Mouse (Mus musculus) CH12.LX (cell line): ENCODE data around the gene 1700123O20Rik. TPM values are rescaled to one million over a fixed set of nuclear protein-coding genes. Genes with fewer than 3 reads are reported as not detected.

Experiments used
- DNase-seq: peaks from one replicate; pipeline ENCODE4 v3.0.0-alpha.2; 2013; ENCODE audit errors: extremely low read depth
- H3K27ac ChIP-seq: 2 replicates; pipeline ENCODE4 v1.5.1; 2012; ENCODE audit warnings: low read depth, mild to moderate bottlenecking, control low read depth, moderate library complexity; ENCODE audit not compliant: insufficient read depth
- H3K27me3 ChIP-seq: replicated peaks from 2 replicates; pipeline ENCODE3; 2012; ENCODE audit warnings: inconsistent platforms
- H3K36me3 ChIP-seq, 2 experiments: replicated peaks in 1 of 2; 2 replicates each; pipeline versions ENCODE3 to v1.6.1; 2012; ENCODE audit warnings: inconsistent platforms in 1 of 2, low read length in 1 of 2, mild to moderate bottlenecking in 1 of 2, mixed read lengths in 1 of 2, moderate library complexity in 1 of 2; ENCODE audit not compliant: control insufficient read depth in 1 of 2, insufficient read depth in 1 of 2
- H3K4me1 ChIP-seq, 2 experiments: 2 replicates each; pipeline ENCODE4 v1.6.1; 2012; ENCODE audit warnings: inconsistent platforms in 1 of 2, moderate library complexity in 1 of 2; ENCODE audit not compliant: insufficient read depth in 2 of 2, control insufficient read depth in 1 of 2
- H3K4me2 ChIP-seq: 2 replicates; pipeline ENCODE4 v1.6.1; 2012; ENCODE audit warnings: low read depth, mild to moderate bottlenecking, control low read depth; ENCODE audit not compliant: poor library complexity, insufficient read depth, severe bottlenecking
- H3K4me3 ChIP-seq, 3 experiments: fragments of 150-350 bp in 1 of 3; sonication (generic) in 1 of 3; replicated peaks in 1 of 3; 2 replicates each; pipeline versions ENCODE3 to v1.5.1; 2011 to 2012; ENCODE audit warnings: low read depth in 2 of 3, low read length in 2 of 3, mild to moderate bottlenecking in 2 of 3, moderate library complexity in 2 of 3, control low read depth in 1 of 3, improper control_type of control experiment in 1 of 3, inconsistent platforms in 1 of 3, mixed read lengths in 1 of 3; ENCODE audit not compliant: poor library complexity in 1 of 3
- H3K79me2 ChIP-seq: replicated peaks from 2 replicates; pipeline ENCODE4 v1.6.1; 2012; ENCODE audit warnings: mild to moderate bottlenecking, moderate library complexity; ENCODE audit not compliant: control insufficient read depth, poor library complexity, insufficient read depth, severe bottlenecking; ENCODE audit errors: extremely low read depth
- H3K9ac ChIP-seq: 2 replicates; pipeline ENCODE4 v1.6.1; 2012; ENCODE audit warnings: low read depth, mild to moderate bottlenecking, control low read depth, moderate library complexity; ENCODE audit not compliant: insufficient read depth
- H3K9me3 ChIP-seq: replicated peaks from 2 replicates; pipeline ENCODE3; 2012; ENCODE audit warnings: low read length, inconsistent platforms, mixed read lengths
- BHLHE40 ChIP-seq: IDR thresholded peaks from 2 replicates; pipeline ENCODE4 v1.6.1; 2011; ENCODE audit warnings: mild to moderate bottlenecking, low read depth, low read length, improper control_type of control experiment
- CHD1 ChIP-seq: IDR thresholded peaks from 2 replicates; pipeline ENCODE4 v1.6.1; 2012; ENCODE audit warnings: low read depth, low read length, improper control_type of control experiment, inconsistent platforms
- CHD2 ChIP-seq: IDR thresholded peaks from 2 replicates; pipeline ENCODE4 v1.6.1; 2011; ENCODE audit warnings: low read length, improper control_type of control experiment
- CTCF ChIP-seq, 2 experiments: IDR thresholded peaks in 1 of 2; conservative IDR thresholded peaks in 1 of 2; 2 replicates each; pipeline ENCODE4 v1.5.1; 2011 to 2012; ENCODE audit warnings: low read depth in 2 of 2, low read length in 2 of 2, improper control_type of control experiment in 1 of 2, inconsistent platforms in 1 of 2, mild to moderate bottlenecking in 1 of 2, moderate library complexity in 1 of 2
- EP300 ChIP-seq: IDR thresholded peaks from 2 replicates; pipeline ENCODE4 v1.6.1; 2011; ENCODE audit warnings: low read length, improper control_type of control experiment
- HCFC1 ChIP-seq: IDR thresholded peaks from 2 replicates; pipeline ENCODE4 v1.6.1; 2012; ENCODE audit warnings: low read depth, mild to moderate bottlenecking, inconsistent platforms, low read length, improper control_type of control experiment
- JUN ChIP-seq: IDR thresholded peaks from 2 replicates; pipeline ENCODE4 v1.6.1; 2011; ENCODE audit warnings: low read depth, mild to moderate bottlenecking, low read length, improper control_type of control experiment, moderate library complexity; ENCODE audit not compliant: insufficient read depth
- JUND ChIP-seq: conservative IDR thresholded peaks from 2 replicates; pipeline ENCODE4 v1.6.1; 2011; ENCODE audit warnings: low read depth, low read length, improper control_type of control experiment
- KAT2A ChIP-seq: IDR thresholded peaks from 2 replicates; pipeline ENCODE4 v1.6.1; 2012; ENCODE audit warnings: low read length, improper control_type of control experiment, inconsistent platforms; ENCODE audit not compliant: insufficient replicate concordance
- MAFK ChIP-seq: IDR thresholded peaks from 2 replicates; pipeline ENCODE4 v1.6.1; 2011; ENCODE audit warnings: low read length, improper control_type of control experiment; ENCODE audit not compliant: insufficient replicate concordance
- MAX ChIP-seq: IDR thresholded peaks from 2 replicates; pipeline ENCODE4 v1.6.1; 2011; ENCODE audit warnings: low read length, improper control_type of control experiment
- MXI1 ChIP-seq: IDR thresholded peaks from 2 replicates; pipeline ENCODE4 v1.6.1; 2011; ENCODE audit warnings: mild to moderate bottlenecking, low read depth, low read length, improper control_type of control experiment
- MYC ChIP-seq: IDR thresholded peaks from 2 replicates; pipeline ENCODE4 v1.6.1; 2011; ENCODE audit warnings: low read depth, mild to moderate bottlenecking, improper control_type of control experiment, low read length
- NELFE ChIP-seq: IDR thresholded peaks from 2 replicates; pipeline ENCODE4 v1.6.1; 2011; ENCODE audit warnings: low read depth, low read length, improper control_type of control experiment
- NRF1 ChIP-seq: IDR thresholded peaks from 2 replicates; pipeline ENCODE4 v1.6.1; 2014; ENCODE audit warnings: low read depth, mild to moderate bottlenecking, inconsistent platforms, low read length, improper control_type of control experiment, moderate library complexity
- POLR2A ChIP-seq: IDR thresholded peaks from 2 replicates; pipeline ENCODE4 v1.6.1; 2011; ENCODE audit warnings: low read depth, mild to moderate bottlenecking, improper control_type of control experiment, low read length
- POLR2AphosphoS2 ChIP-seq: IDR thresholded peaks from 2 replicates; pipeline ENCODE4 v1.6.1; 2011; ENCODE audit warnings: low read depth, low read length, improper control_type of control experiment
- RAD21 ChIP-seq: IDR thresholded peaks from 2 replicates; pipeline ENCODE4 v1.6.1; 2011; ENCODE audit warnings: low read depth, mild to moderate bottlenecking, low read length, improper control_type of control experiment, moderate library complexity
- RCOR1 ChIP-seq: conservative IDR thresholded peaks from 2 replicates; pipeline ENCODE4 v1.6.1; 2012; ENCODE audit warnings: low read depth, mild to moderate bottlenecking, inconsistent platforms, low read length, improper control_type of control experiment
- SIN3A ChIP-seq: IDR thresholded peaks from 2 replicates; pipeline ENCODE4 v1.6.1; 2012; ENCODE audit warnings: low read length, improper control_type of control experiment, inconsistent platforms
- SMC3 ChIP-seq: IDR thresholded peaks from 2 replicates; pipeline ENCODE4 v1.6.1; 2011; ENCODE audit warnings: low read depth, low read length, improper control_type of control experiment
- TBP ChIP-seq: conservative IDR thresholded peaks from 2 replicates; pipeline ENCODE4 v1.6.1; 2011; ENCODE audit warnings: low read depth, low read length, improper control_type of control experiment
- TCF12 ChIP-seq: IDR thresholded peaks from 2 replicates; pipeline ENCODE4 v1.6.1; 2014; ENCODE audit warnings: low read depth, mild to moderate bottlenecking, inconsistent platforms, low read length, improper control_type of control experiment
- UBTF ChIP-seq: IDR thresholded peaks from 2 replicates; pipeline ENCODE4 v1.6.1; 2012; ENCODE audit warnings: low read depth, mild to moderate bottlenecking, inconsistent platforms, low read length, improper control_type of control experiment, moderate library complexity
- USF2 ChIP-seq: conservative IDR thresholded peaks from 2 replicates; pipeline ENCODE4 v1.6.1; 2011; ENCODE audit warnings: low read depth, low read length, improper control_type of control experiment
- ZC3H11A ChIP-seq: IDR thresholded peaks from 2 replicates; pipeline ENCODE4 v1.6.1; 2012; ENCODE audit warnings: low read depth, mild to moderate bottlenecking, inconsistent platforms, low read length, improper control_type of control experiment
- dilution Hi-C: fragments of 300-500 bp; cut with MboI; formaldehyde crosslinking; loops from 2 replicates; pipeline ENCODE4 v1.14.3; 2020; ENCODE audit warnings: low sequenced_read_pairs; ENCODE audit not compliant: extremely low pct_unique_long_range_greater_than_20kb, extremely low pct_ligation_motif_present
- in situ Hi-C: fragments of 300-500 bp; cut with MboI; formaldehyde crosslinking; loops from 3 replicates; pipeline ENCODE4 v1.14.3; 2019; ENCODE audit warnings: low sequenced_read_pairs, low pct_ligation_motif_present, low pct_unique_long_range_greater_than_20kb, mixed read lengths
- polyA plus RNA-seq: library from polyadenylated mRNA; unstranded; fragments of >175 nt; gene quantifications from 2 replicates; pipeline ENCODE4 v1.2.1, GENCODE M21; 2012; ENCODE audit warnings: low read depth; ENCODE audit not compliant: insufficient read length
- total RNA-seq, 2 experiments: library from RNA; depleted of rRNA; stranded (reverse); fragments of 300-350 nt in 1 of 2; fragments of >200 nt in 1 of 2; gene quantifications; 2 replicates each; pipeline ENCODE4 v1.2.3; 2012 to 2014

Gene 1700123O20Rik
- total and polyA plus RNA-seq, 3 experiments = 33.1 to 60.7 (median 59.1) TPM

GRCm38 (mm10) chr14:54676290-54676689 lies 9.7 kb upstream of the 1700123O20Rik start:
- H3K79me2 ChIP-seq = peaks cover 8% of the 10 kb centered on the region; the same call in 1 of the 2 replicates
- no peak overlapping the region for H3K9ac ChIP-seq
- in situ Hi-C loops (no loop called here), dilution Hi-C loops (no loop called here)
- no peak overlapping the region for H3K4me3 ChIP-seq
- peaks cover 48 to 82% of the 10 kb centered on the region in 2 experiments for H3K36me3 ChIP-seq
- H3K27me3 ChIP-seq = no peaks in the 10 kb centered on the region
- H3K9me3 ChIP-seq = no peaks in the 10 kb centered on the region
- H3K4me1 ChIP-seq = peaks cover 0 to 2% of the 10 kb centered on the region in 2 experiments; a peak in 1 of 4 replicates
- no peak for TF ChIP-seq UBTF
- TF ChIP-seq KAT2A = no peak
- TF ChIP-seq HCFC1 = no peak
- no peak for TF ChIP-seq CHD1
- TF ChIP-seq NELFE = no peak
- no peak for TF ChIP-seq TBP
- no peak for TF ChIP-seq MAFK
- TF ChIP-seq JUN = no peak
- TF ChIP-seq CTCF (conservative IDR thresholded peaks at IDR 0.05 in 1 of 2, IDR thresholded peaks at IDR 0.05 in 1 of 2; ENCODE audit: low read depth in 2 of 2, low read length in 2 of 2) = no peak
- TF ChIP-seq SIN3A = no peak
- TF ChIP-seq CHD2 = no peak
- TF ChIP-seq JUND = no peak
- TF ChIP-seq MYC = no peak
- TF ChIP-seq MAX = no peak
- TF ChIP-seq MXI1 = no peak
- no peak for TF ChIP-seq SMC3
- no peak for TF ChIP-seq RAD21
- TF ChIP-seq USF2 = no peak
- TF ChIP-seq TCF12 = no peak
- TF ChIP-seq POLR2A = no peak
- TF ChIP-seq, all 38 proteins: peak for 0
- no peak for DNase-seq
- Histone ChIP-seq H3K27ac (no peak overlapping the region), H3K4me2 (no peak overlapping the region)

GRCm38 (mm10) chr14:54678657-54679304 lies 7.2 kb upstream of the 1700123O20Rik start:
- Histone ChIP-seq H3K4me3 (no peak overlapping the region), H3K9me3 (no peaks in the 10 kb centered on the region), H3K9ac (no peak overlapping the region), H3K27me3 (no peaks in the 10 kb centered on the region), H3K79me2 (peaks cover 22% of the 10 kb centered on the region), H3K4me2 (no peak overlapping the region), H3K4me1 (peaks cover 2 to 9% of the 10 kb centered on the region in 2 experiments; a peak in 3 of 4 replicates), H3K27ac (no peak overlapping the region), H3K36me3 (peaks cover 50 to 83% of the 10 kb centered on the region in 2 experiments)
- TF ChIP-seq JUN (no peak), POLR2AphosphoS2 (no peak), MAFK (no peak), NRF1 (no peak), ZC3H11A (no peak), MAX (no peak), EP300 (no peak), SMC3 (no peak), JUND (no peak), UBTF (no peak), SIN3A (no peak), RCOR1 (no peak), HCFC1 (no peak), TBP (no peak), BHLHE40 (no peak), USF2 (no peak)
- in situ Hi-C loops = no loop called here
- no peak for DNase-seq
- dilution Hi-C loops = no loop called here
